Mouse (Mus musculus) forebrain, embryonic 12.5 days (tissue): Measurements from ENCODE around the gene E330034G19Rik. TPM values are rescaled to one million over a fixed set of nuclear protein-coding genes. Genes with fewer than 3 reads are reported as not detected.
"Not testable (repeated sequence)": the region's sequence is repeated elsewhere in the genome, so short reads cannot be mapped to it uniquely, and the experiment has no call there.

Experiments used
- ATAC-seq: fragments of 200-750 bp; cut with Nextera tagmentation; 2 replicates; pipeline ENCODE4 v1.8.0; 2017; ENCODE audit warnings: moderate TSS enrichment; ENCODE audit not compliant: low FRiP score
- H3K27ac ChIP-seq: fragments of 300-500 bp; sonication (generic); 2 replicates; pipeline ENCODE4 v1.5.1; 2016; ENCODE audit warnings: mild to moderate bottlenecking
- H3K27me3 ChIP-seq: fragments of 300-500 bp; sonication (generic); 2 replicates; pipeline ENCODE4 v1.6.1; 2016; ENCODE audit warnings: mild to moderate bottlenecking
- H3K36me3 ChIP-seq: fragments of 300-500 bp; sonication (generic); replicated peaks from 2 replicates; pipeline ENCODE4 v1.6.1; 2016; ENCODE audit warnings: mild to moderate bottlenecking
- H3K4me1 ChIP-seq: fragments of 300-500 bp; sonication (generic); 2 replicates; pipeline ENCODE4 v1.6.1; 2016
- H3K4me2 ChIP-seq: fragments of 300-500 bp; sonication (generic); 2 replicates; pipeline ENCODE4 v1.6.1; 2016; ENCODE audit warnings: mild to moderate bottlenecking, moderate library complexity
- H3K4me3 ChIP-seq: fragments of 300-500 bp; sonication (generic); replicated peaks from 2 replicates; pipeline ENCODE4 v1.5.1; 2016; ENCODE audit warnings: mild to moderate bottlenecking
- H3K9ac ChIP-seq: fragments of 300-500 bp; sonication (generic); 2 replicates; pipeline ENCODE4 v1.6.1; 2016; ENCODE audit warnings: mild to moderate bottlenecking
- H3K9me3 ChIP-seq: fragments of 300-500 bp; sonication (generic); 2 replicates; pipeline ENCODE4 v1.6.1; 2016
- WGBS: fragments of 180-500 bp; shearing (Covaris S2); methylation state at CpG from one replicate; pipeline ENCODE4 v1.1.7; 2016; 5-methylcytosine and 5-hydroxymethylcytosine counted together
- polyA plus RNA-seq: library from polyadenylated mRNA; unstranded; fragments of >200 nt; fragmentation: Nextera tagmentation; extraction: Ambion mirVana; gene quantifications from 2 replicates; pipeline ENCODE4 v1.2.1, GENCODE M21; 2016

The E330034G19Rik gene
- polyA plus RNA-seq, 1 experiment from 2014 or later: not detected

GRCm38 (mm10) chr14:24275534-24275933, 17.5 kb upstream of the E330034G19Rik start:
- WGBS: 64% methylated on average over 2 of the region's 2 CpGs
- H3K36me3 ChIP-seq: no peaks in the 10 kb centered on the region
- H3K9me3 ChIP-seq: no peaks in the 10 kb centered on the region
- H3K4me3 ChIP-seq: no peak overlapping the region
- no peak overlapping the region for H3K9ac ChIP-seq
- no peak overlapping the region for H3K27ac ChIP-seq
- no peaks in the 10 kb centered on the region for H3K27me3 ChIP-seq
- H3K4me2 ChIP-seq: no peak overlapping the region
- ATAC-seq: no peak
- H3K4me1 ChIP-seq: no peaks in the 10 kb centered on the region

GRCm38 (mm10) chr14:24281278-24281677, 11.7 kb upstream of the E330034G19Rik start:
- WGBS: 66% methylated on average over 4 of the region's 4 CpGs
- Histone ChIP-seq H3K9me3 (no peaks in the 10 kb centered on the region), H3K9ac (no peak overlapping the region), H3K4me2 (no peak overlapping the region), H3K36me3 (no peaks in the 10 kb centered on the region), H3K4me1 (no peaks in the 10 kb centered on the region), H3K27me3 (no peaks in the 10 kb centered on the region), H3K4me3 (no peak overlapping the region), H3K27ac (no peak overlapping the region)
- no peak for ATAC-seq

GRCm38 (mm10) chr14:24282276-24282675, 10.7 kb upstream of the E330034G19Rik start:
- Histone ChIP-seq H3K27me3 (no peaks in the 10 kb centered on the region), H3K36me3 (no peaks in the 10 kb centered on the region), H3K4me2 (no peak overlapping the region), H3K4me1 (no peaks in the 10 kb centered on the region), H3K9me3 (no peaks in the 10 kb centered on the region), H3K4me3 (no peak overlapping the region), H3K9ac (no peak overlapping the region), H3K27ac (no peak overlapping the region)
- no peak for ATAC-seq
- WGBS: 81% methylated on average over 3 of the region's 3 CpGs

GRCm38 (mm10) chr14:24286136-24286535, 6.9 kb upstream of the E330034G19Rik start:
- 54% methylated on average over 4 of the region's 4 CpGs for WGBS
- H3K4me2 ChIP-seq: no peak overlapping the region
- no peaks in the 10 kb centered on the region for H3K36me3 ChIP-seq
- H3K27ac ChIP-seq: no peak overlapping the region
- no peaks in the 10 kb centered on the region for H3K4me1 ChIP-seq
- no peak overlapping the region for H3K4me3 ChIP-seq
- no peaks in the 10 kb centered on the region for H3K27me3 ChIP-seq
- no peak overlapping the region for H3K9ac ChIP-seq
- no peak for ATAC-seq
- no peaks in the 10 kb centered on the region for H3K9me3 ChIP-seq

- Histone ChIP-seq H3K9ac (no peak overlapping the region), H3K27me3 (no peaks in the 10 kb centered on the region), H3K27ac (no peak overlapping the region), H3K9me3 (no peaks in the 10 kb centered on the region), H3K4me1 (no peaks in the 10 kb centered on the region), H3K4me3 (no peak overlapping the region), H3K36me3 (no peaks in the 10 kb centered on the region), H3K4me2 (no peak overlapping the region)
- no peak for ATAC-seq
These were observed 2.3 kb upstream of the E330034G19Rik start for GRCm38 (mm10) chr14:24290726-24291125.

GRCm38 (mm10) chr14:24293631-24294030, 617 bp downstream of the E330034G19Rik start:
- Histone ChIP-seq H3K27me3 (no peaks in the 10 kb centered on the region), H3K9ac (no peak overlapping the region), H3K27ac (no peak overlapping the region), H3K36me3 (no peaks in the 10 kb centered on the region), H3K4me2 (no peak overlapping the region), H3K4me3 (no peak overlapping the region), H3K4me1 (no peaks in the 10 kb centered on the region), H3K9me3 (no peaks in the 10 kb centered on the region)
- 89% methylated on average over 5 of the region's 5 CpGs for WGBS
- no peak for ATAC-seq

- H3K4me3 ChIP-seq, ATAC-seq, H3K27me3 ChIP-seq, H3K4me2 ChIP-seq, H3K9me3 ChIP-seq, H3K4me1 ChIP-seq, H3K9ac ChIP-seq, H3K27ac ChIP-seq, H3K36me3 ChIP-seq: not testable (repeated sequence)
- WGBS: 81% methylated on average over 1 of the region's 1 CpGs
These were observed 9.1 kb downstream of the E330034G19Rik start for GRCm38 (mm10) chr14:24302126-24302525.

- Histone ChIP-seq H3K4me1 (no peaks in the 10 kb centered on the region), H3K9me3 (no peaks in the 10 kb centered on the region), H3K9ac (no peak overlapping the region), H3K27ac (no peak overlapping the region), H3K4me2 (no peak overlapping the region), H3K4me3 (no peak overlapping the region), H3K27me3 (no peaks in the 10 kb centered on the region), H3K36me3 (no peaks in the 10 kb centered on the region)
- ATAC-seq: no peak
- WGBS: 78% methylated on average over 6 of the region's 6 CpGs
These were observed 13.7 kb downstream of the E330034G19Rik start for GRCm38 (mm10) chr14:24306667-24307066.

GRCm38 (mm10) chr14:24307146-24307545, 14.1 kb downstream of the E330034G19Rik start:
- 83% methylated on average over 1 of the region's 1 CpGs for WGBS
- Histone ChIP-seq H3K36me3 (no peaks in the 10 kb centered on the region), H3K4me1 (no peaks in the 10 kb centered on the region), H3K9ac (no peak overlapping the region), H3K4me2 (no peak overlapping the region), H3K27ac (no peak overlapping the region), H3K4me3 (no peak overlapping the region), H3K9me3 (no peaks in the 10 kb centered on the region), H3K27me3 (no peaks in the 10 kb centered on the region)
- no peak for ATAC-seq

GRCm38 (mm10) chr14:24311110-24311509, 18.1 kb downstream of the E330034G19Rik start:
- no peak for ATAC-seq
- no peak overlapping the region for H3K27ac ChIP-seq
- H3K36me3 ChIP-seq: no peaks in the 10 kb centered on the region
- no peak overlapping the region for H3K4me3 ChIP-seq
- H3K4me1 ChIP-seq: no peaks in the 10 kb centered on the region
- no peak overlapping the region for H3K4me2 ChIP-seq
- no peaks in the 10 kb centered on the region for H3K27me3 ChIP-seq
- no peaks in the 10 kb centered on the region for H3K9me3 ChIP-seq
- WGBS: 38% methylated on average over 3 of the region's 3 CpGs
- no peak overlapping the region for H3K9ac ChIP-seq

GRCm38 (mm10) chr14:24347007-24347406, 54.0 kb downstream of the E330034G19Rik start:
- H3K36me3 ChIP-seq, H3K27ac ChIP-seq, H3K27me3 ChIP-seq, H3K9me3 ChIP-seq, H3K4me3 ChIP-seq, H3K4me1 ChIP-seq, H3K4me2 ChIP-seq, H3K9ac ChIP-seq, ATAC-seq: not testable (repeated sequence)
- WGBS: 77% methylated on average over 3 of the region's 3 CpGs

GRCm38 (mm10) chr14:24358295-24358951, 65.4 kb downstream of the E330034G19Rik start:
- Histone ChIP-seq H3K27ac (no peak overlapping the region), H3K27me3 (no peaks in the 10 kb centered on the region), H3K4me3 (no peak overlapping the region), H3K9me3 (no peaks in the 10 kb centered on the region), H3K36me3 (no peaks in the 10 kb centered on the region), H3K4me1 (no peaks in the 10 kb centered on the region), H3K9ac (no peak overlapping the region), H3K4me2 (no peak overlapping the region)
- no peak for ATAC-seq
- 60% methylated on average over 22 of the region's 22 CpGs for WGBS
